Mouse (Mus musculus): ENCODE measurements around the gene Tubgcp4. TPM values are rescaled to one million over a fixed set of nuclear protein-coding genes. Genes with fewer than 3 reads are reported as not detected.

Tubgcp4 gene
- polyA plus RNA-seq, 1 experiment from 2014 or later = 57.3 TPM

GRCm38 (mm10) chr2:121169173-121169572 is 1.3 kb upstream of the Tubgcp4 start:
- no peak for DNase-seq (ENCODE audit: low spot score)
- Histone ChIP-seq H3K36me3 (peaks cover 33% of the 10 kb centered on the region), H3K4me1 (peaks cover 21% of the 10 kb centered on the region), H3K27ac (no peak overlapping the region), H3K4me3 (peak overlapping the region; percentile 94), H3K27me3 (ENCODE audit: insufficient read depth, poor library complexity, severe bottlenecking) (no peaks in the 10 kb centered on the region), H3K9me3 (no peaks in the 10 kb centered on the region)
- WGBS = 52% methylated on average over 4 of the region's 4 CpGs

GRCm38 (mm10) chr2:121169902-121170301 is 552 bp upstream of the Tubgcp4 start:
- Histone ChIP-seq H3K27me3 (ENCODE audit: insufficient read depth, poor library complexity, severe bottlenecking) (no peaks in the 10 kb centered on the region), H3K4me1 (peaks cover 21% of the 10 kb centered on the region), H3K27ac (peak overlapping the region; percentile 94), H3K4me3 (peak overlapping the region; percentile 94), H3K36me3 (peaks cover 35% of the 10 kb centered on the region), H3K9me3 (no peaks in the 10 kb centered on the region)
- DNase-seq (ENCODE audit: low spot score) = peak; percentile 79
- 6% methylated on average over 9 of the region's 9 CpGs for WGBS

- Histone ChIP-seq H3K27me3 (ENCODE audit: insufficient read depth, poor library complexity, severe bottlenecking) (no peaks in the 10 kb centered on the region), H3K4me1 (peaks cover 21% of the 10 kb centered on the region), H3K9me3 (no peaks in the 10 kb centered on the region), H3K27ac (peak within 1 kb of the TSS; percentile 94), H3K36me3 (peaks cover 41% of the 10 kb centered on the region), H3K4me3 (peak within 1 kb of the TSS; percentile 94)
- peak; percentile 96 for DNase-seq (ENCODE audit: low spot score)
- WGBS = under 1% methylated on average over 66 of the region's 66 CpGs
Observed at GRCm38 (mm10) chr2:121170980-121171742, 707 bp downstream of the Tubgcp4 start, which contains the start of gene Zscan29. Gene Zscan29 (minus strand): TSS chr2:121171125.

GRCm38 (mm10) chr2:121178828-121179479 is 8.5 kb downstream of the Tubgcp4 start:
- Histone ChIP-seq H3K4me1 (no peaks in the 10 kb centered on the region), H3K27me3 (ENCODE audit: insufficient read depth, poor library complexity, severe bottlenecking) (no peaks in the 10 kb centered on the region), H3K9me3 (no peaks in the 10 kb centered on the region), H3K27ac (no peak overlapping the region), H3K36me3 (peaks cover 83% of the 10 kb centered on the region), H3K4me3 (no peak overlapping the region)
- WGBS = 93% methylated on average over 3 of the region's 3 CpGs
- DNase-seq (ENCODE audit: low spot score) = no peak

- DNase-seq (ENCODE audit: low spot score) = no peak
- Histone ChIP-seq H3K4me3 (no peak overlapping the region), H3K27me3 (ENCODE audit: insufficient read depth, poor library complexity, severe bottlenecking) (no peaks in the 10 kb centered on the region), H3K9me3 (no peaks in the 10 kb centered on the region), H3K4me1 (no peaks in the 10 kb centered on the region), H3K27ac (no peak overlapping the region), H3K36me3 (peaks cover 77% of the 10 kb centered on the region)
- WGBS = 88% methylated on average over 5 of the region's 5 CpGs
Observed at GRCm38 (mm10) chr2:121183431-121183830, 13.0 kb downstream of the Tubgcp4 start.

GRCm38 (mm10) chr2:121184142-121184541 is 13.7 kb downstream of the Tubgcp4 start:
- Histone ChIP-seq H3K36me3 (peaks cover 77% of the 10 kb centered on the region), H3K27ac (no peak overlapping the region), H3K4me3 (no peak overlapping the region), H3K4me1 (no peaks in the 10 kb centered on the region), H3K27me3 (ENCODE audit: insufficient read depth, poor library complexity, severe bottlenecking) (no peaks in the 10 kb centered on the region), H3K9me3 (no peaks in the 10 kb centered on the region)
- no peak for DNase-seq (ENCODE audit: low spot score)
- 93% methylated on average over 7 of the region's 7 CpGs for WGBS

- Histone ChIP-seq H3K9me3 (no peaks in the 10 kb centered on the region), H3K36me3 (peaks cover 87% of the 10 kb centered on the region), H3K27ac (no peak overlapping the region), H3K4me1 (no peaks in the 10 kb centered on the region), H3K27me3 (ENCODE audit: insufficient read depth, poor library complexity, severe bottlenecking) (no peaks in the 10 kb centered on the region), H3K4me3 (no peak overlapping the region)
- WGBS = 86% methylated on average over 1 of the region's 1 CpGs
- no peak for DNase-seq (ENCODE audit: low spot score)
Observed at GRCm38 (mm10) chr2:121188530-121188929, 18.1 kb downstream of the Tubgcp4 start.

- Histone ChIP-seq H3K4me3 (no peak overlapping the region), H3K9me3 (no peaks in the 10 kb centered on the region), H3K27me3 (ENCODE audit: insufficient read depth, poor library complexity, severe bottlenecking) (no peaks in the 10 kb centered on the region), H3K36me3 (peaks cover 97% of the 10 kb centered on the region), H3K27ac (no peak overlapping the region), H3K4me1 (no peaks in the 10 kb centered on the region)
- 88% methylated on average over 9 of the region's 9 CpGs for WGBS
- DNase-seq (ENCODE audit: low spot score) = no peak
Observed at GRCm38 (mm10) chr2:121195466-121195865, 25.0 kb downstream of the Tubgcp4 start.

GRCm38 (mm10) chr2:121204276-121204675 is 33.8 kb downstream of the Tubgcp4 start:
- Histone ChIP-seq H3K36me3 (peaks cover 97% of the 10 kb centered on the region), H3K9me3 (no peaks in the 10 kb centered on the region), H3K27ac (no peak overlapping the region), H3K4me3 (no peak overlapping the region), H3K27me3 (ENCODE audit: insufficient read depth, poor library complexity, severe bottlenecking) (no peaks in the 10 kb centered on the region), H3K4me1 (no peaks in the 10 kb centered on the region)
- no peak for DNase-seq (ENCODE audit: low spot score)
- 92% methylated on average over 17 of the region's 17 CpGs for WGBS

GRCm38 (mm10) chr2:121206541-121206940 is 36.1 kb downstream of the Tubgcp4 start:
- H3K27me3 ChIP-seq (ENCODE audit: insufficient read depth, poor library complexity, severe bottlenecking) = no peaks in the 10 kb centered on the region
- H3K27ac ChIP-seq = no peak overlapping the region
- peaks cover 97% of the 10 kb centered on the region for H3K36me3 ChIP-seq
- no peak overlapping the region for H3K4me3 ChIP-seq
- H3K9me3 ChIP-seq = no peaks in the 10 kb centered on the region
- DNase-seq (ENCODE audit: low spot score) = no peak
- no peaks in the 10 kb centered on the region for H3K4me1 ChIP-seq
- WGBS = 91% methylated on average over 3 of the region's 3 CpGs

GRCm38 (mm10) chr2:121214491-121214890 is 44.0 kb downstream of the Tubgcp4 start:
- no peaks in the 10 kb centered on the region for H3K9me3 ChIP-seq
- H3K36me3 ChIP-seq = peaks cover 87% of the 10 kb centered on the region
- H3K27ac ChIP-seq = no peak overlapping the region
- H3K4me3 ChIP-seq = no peak overlapping the region
- H3K4me1 ChIP-seq = no peaks in the 10 kb centered on the region
- no peak for DNase-seq (ENCODE audit: low spot score)
- no peaks in the 10 kb centered on the region for H3K27me3 ChIP-seq (ENCODE audit: insufficient read depth, poor library complexity, severe bottlenecking)
- 89% methylated on average over 3 of the region's 3 CpGs for WGBS

- Histone ChIP-seq H3K36me3 (peaks cover 83% of the 10 kb centered on the region), H3K4me3 (no peak overlapping the region), H3K9me3 (no peaks in the 10 kb centered on the region), H3K4me1 (no peaks in the 10 kb centered on the region), H3K27me3 (ENCODE audit: insufficient read depth, poor library complexity, severe bottlenecking) (no peaks in the 10 kb centered on the region), H3K27ac (no peak overlapping the region)
- DNase-seq (ENCODE audit: low spot score) = no peak
Observed at GRCm38 (mm10) chr2:121219177-121219576, 48.7 kb downstream of the Tubgcp4 start.

GRCm38 (mm10) chr2:121219994-121220393 is 49.5 kb downstream of the Tubgcp4 start:
- DNase-seq (ENCODE audit: low spot score) = no peak
- peaks cover 82% of the 10 kb centered on the region for H3K36me3 ChIP-seq
- no peaks in the 10 kb centered on the region for H3K9me3 ChIP-seq
- H3K27me3 ChIP-seq (ENCODE audit: insufficient read depth, poor library complexity, severe bottlenecking) = no peaks in the 10 kb centered on the region
- H3K4me3 ChIP-seq = no peak overlapping the region
- no peak overlapping the region for H3K27ac ChIP-seq
- H3K4me1 ChIP-seq = no peaks in the 10 kb centered on the region
